Mouse (Mus musculus): ENCODE results near the gene Ccl4. TPM values are rescaled to one million over a fixed set of nuclear protein-coding genes. Genes with fewer than 3 reads are reported as not detected.

The Ccl4 gene
- polyA plus RNA-seq, 1 experiment from 2014 or later = 0.74 TPM

DNA sequence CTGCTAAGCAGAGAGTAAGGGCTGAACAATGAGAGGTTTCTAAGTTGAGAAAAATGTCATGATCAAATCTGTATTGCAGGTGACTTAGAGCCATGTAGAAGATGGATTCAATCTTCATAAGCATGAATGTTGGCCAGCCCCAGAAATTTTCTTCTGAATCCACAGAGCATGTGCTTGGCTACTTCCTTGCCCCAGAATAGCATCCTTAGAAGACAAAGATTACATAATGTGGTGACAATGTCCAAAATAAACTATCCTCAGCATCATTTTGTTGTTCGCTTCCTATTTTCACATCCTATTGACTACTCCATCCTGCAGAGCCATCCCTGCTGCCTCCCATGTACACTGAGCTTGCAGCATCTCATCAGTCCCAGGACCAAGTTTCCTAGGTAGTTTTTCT is 13.3 kb downstream of the Ccl4 start:
- Histone ChIP-seq H3K4me1 (replicated peaks) (no peaks in the 10 kb centered on the region), H3K4me2 (no peak overlapping the region), H3K4me3 (replicated peaks) (no peak overlapping the region), H3K9me3 (replicated peaks) (no peaks in the 10 kb centered on the region), H3K27me3 (no peaks in the 10 kb centered on the region), H3K9ac (no peak overlapping the region), H3K27ac (no peak overlapping the region), H3K36me3 (no peaks in the 10 kb centered on the region)
- DNase-seq (no peak), ATAC-seq (ENCODE audit: low read depth) (no peak)
- WGBS (ENCODE audit: insufficient replicate concordance) = 63% methylated on average over 1 of the region's 1 CpGs

DNA sequence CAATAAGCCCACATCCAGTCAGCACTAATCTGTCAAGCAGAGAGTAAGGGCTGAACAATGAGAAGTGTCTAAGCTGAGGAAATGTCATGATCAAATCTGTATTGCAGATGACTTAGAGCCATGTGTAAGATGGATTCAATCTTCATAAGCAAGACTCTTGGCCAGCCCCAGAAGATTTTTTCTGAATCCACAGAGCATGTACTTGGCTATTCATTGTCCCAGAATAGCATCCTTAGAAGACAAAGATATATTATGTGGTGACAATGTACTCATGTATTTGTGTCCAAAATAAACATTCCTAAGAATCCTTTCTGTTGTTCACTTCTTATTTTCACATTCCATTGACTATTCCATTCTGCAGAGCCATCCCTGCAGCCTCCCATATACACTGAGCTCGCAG is 27.5 kb downstream of the Ccl4 start:
- Histone ChIP-seq H3K27ac (no peak overlapping the region), H3K4me2 (no peak overlapping the region), H3K9me3 (replicated peaks) (no peaks in the 10 kb centered on the region), H3K4me1 (replicated peaks) (no peaks in the 10 kb centered on the region), H3K27me3 (no peaks in the 10 kb centered on the region), H3K4me3 (replicated peaks) (no peak overlapping the region), H3K36me3 (no peaks in the 10 kb centered on the region), H3K9ac (no peak overlapping the region)
- WGBS (ENCODE audit: insufficient replicate concordance) = 42% methylated on average over 1 of the region's 1 CpGs
- DNase-seq (no peak), ATAC-seq (ENCODE audit: low read depth) (no peak)

DNA sequence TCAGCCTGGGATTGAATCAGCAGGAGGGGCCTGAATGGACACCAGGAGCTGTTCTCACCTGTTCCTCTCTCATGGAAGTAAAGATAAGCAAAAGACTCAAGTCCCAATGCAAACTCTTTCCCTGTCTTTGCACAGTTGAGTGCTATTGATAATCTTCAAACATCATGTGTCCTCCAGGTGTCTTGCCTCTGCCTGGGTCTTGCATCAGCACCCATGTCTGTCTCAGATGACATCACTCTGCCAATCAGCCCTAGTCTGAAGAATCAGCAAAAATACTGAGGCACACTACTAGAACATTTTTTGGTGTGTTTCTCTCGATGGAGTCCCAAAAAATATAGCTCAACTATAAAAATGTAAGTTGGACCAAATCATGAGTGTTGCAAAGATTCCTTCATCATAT is 29.6 kb downstream of the Ccl4 start:
- DNase-seq (no peak), ATAC-seq (ENCODE audit: low read depth) (no peak)
- Histone ChIP-seq H3K9me3 (replicated peaks) (no peaks in the 10 kb centered on the region), H3K4me3 (replicated peaks) (no peak overlapping the region), H3K9ac (no peak overlapping the region), H3K4me2 (no peak overlapping the region), H3K36me3 (no peaks in the 10 kb centered on the region), H3K27me3 (no peaks in the 10 kb centered on the region), H3K27ac (no peak overlapping the region), H3K4me1 (replicated peaks) (no peaks in the 10 kb centered on the region)
- 29% methylated on average over 1 of the region's 1 CpGs for WGBS (ENCODE audit: insufficient replicate concordance)

DNA sequence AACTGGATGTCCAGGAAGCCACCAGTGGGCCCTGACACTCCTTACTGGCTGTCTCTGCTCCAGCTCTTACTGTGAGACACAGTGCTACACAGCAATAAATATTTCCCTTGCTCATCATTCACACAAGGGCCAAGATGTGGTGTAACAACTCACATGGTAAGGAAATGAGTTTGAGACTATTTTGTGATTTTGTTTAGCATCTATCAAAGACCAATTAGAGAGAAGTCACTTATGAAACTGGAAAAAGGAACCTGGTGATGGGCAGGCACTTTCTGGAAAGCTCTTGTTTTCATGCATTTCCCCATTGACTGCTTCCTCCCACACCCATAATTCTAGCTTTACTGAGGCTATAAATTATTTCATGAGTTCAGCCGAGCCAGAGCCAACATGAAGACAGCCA is 41.3 kb downstream of the Ccl4 start, which contains the start of gene Wfdc17:
Gene Wfdc17 (plus strand): TSS at position 287 of the 400 bp plus-strand sequence.
- Histone ChIP-seq H3K4me2 (no peak within 1 kb of the TSS), H3K9me3 (replicated peaks) (no peaks in the 10 kb centered on the region), H3K36me3 (no peaks in the 10 kb centered on the region), H3K27me3 (no peaks in the 10 kb centered on the region), H3K4me3 (replicated peaks) (no peak within 1 kb of the TSS), H3K27ac (no peak within 1 kb of the TSS), H3K4me1 (replicated peaks) (no peaks in the 10 kb centered on the region), H3K9ac (no peak within 1 kb of the TSS)
- DNase-seq (no peak), ATAC-seq (ENCODE audit: low read depth) (no peak)
- 29% methylated on average over 1 of the region's 1 CpGs for WGBS (ENCODE audit: insufficient replicate concordance)

DNA sequence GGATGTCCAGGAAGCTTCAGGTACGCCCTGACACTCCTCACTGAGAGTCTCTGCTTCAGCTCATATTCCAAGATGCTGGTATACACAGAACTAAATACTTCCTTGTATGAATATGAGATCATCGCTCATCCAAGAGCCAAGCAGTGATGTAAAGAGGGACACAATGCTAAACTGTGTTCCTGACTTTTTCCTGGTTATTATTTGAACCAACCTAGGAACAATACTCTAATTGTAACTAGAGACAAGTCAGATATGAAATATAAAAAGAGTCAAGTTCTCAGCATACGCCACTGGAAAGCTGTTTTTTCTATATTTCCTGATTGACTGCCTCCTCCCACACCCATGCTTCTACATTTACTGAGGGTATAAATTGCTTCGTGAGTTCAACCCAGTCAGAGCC is 46.3 kb downstream of the Ccl4 start, which contains the start of gene Wfdc18:
Gene Wfdc18 (plus strand): TSS at position 301 of the 400 bp plus-strand sequence.
- 56% methylated on average over 4 of the region's 4 CpGs for WGBS (ENCODE audit: insufficient replicate concordance)
- no peak within 1 kb of the TSS for H3K4me3 ChIP-seq (replicated peaks)
- no peak within 1 kb of the TSS for H3K4me2 ChIP-seq
- no peaks in the 10 kb centered on the region for H3K36me3 ChIP-seq
- no peaks in the 10 kb centered on the region for H3K27me3 ChIP-seq
- no peak within 1 kb of the TSS for H3K27ac ChIP-seq
- no peaks in the 10 kb centered on the region for H3K9me3 ChIP-seq (replicated peaks)
- ATAC-seq (ENCODE audit: low read depth) = no peak
- DNase-seq = no peak
- no peaks in the 10 kb centered on the region for H3K4me1 ChIP-seq (replicated peaks)
- no peak within 1 kb of the TSS for H3K9ac ChIP-seq

DNA sequence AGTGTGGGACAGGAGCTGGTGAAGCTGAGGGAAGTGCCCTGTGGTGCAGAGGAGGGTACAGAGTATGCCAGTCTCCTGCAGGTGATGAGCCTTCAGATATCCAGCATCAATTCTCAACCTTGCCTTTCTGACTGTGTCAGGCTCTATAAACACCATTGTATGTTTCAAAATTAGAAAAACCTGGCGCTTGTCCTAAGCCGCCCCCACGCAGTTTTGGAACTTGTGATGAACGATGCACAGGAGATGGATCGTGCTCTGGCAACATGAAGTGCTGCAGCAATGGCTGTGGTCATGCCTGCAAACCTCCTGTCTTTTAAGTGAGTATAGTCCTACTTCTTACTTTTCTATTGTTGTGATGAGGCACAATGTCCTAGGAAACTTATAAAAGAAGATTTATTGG is 47.3 kb downstream of the Ccl4 start:
- Histone ChIP-seq H3K9ac (no peak overlapping the region), H3K4me3 (replicated peaks) (no peak overlapping the region), H3K27ac (no peak overlapping the region), H3K36me3 (no peaks in the 10 kb centered on the region), H3K4me2 (no peak overlapping the region), H3K4me1 (replicated peaks) (no peaks in the 10 kb centered on the region), H3K27me3 (no peaks in the 10 kb centered on the region), H3K9me3 (replicated peaks) (no peaks in the 10 kb centered on the region)
- WGBS (ENCODE audit: insufficient replicate concordance) = 69% methylated on average over 5 of the region's 5 CpGs
- ATAC-seq (ENCODE audit: low read depth) (no peak), DNase-seq (no peak)

DNA sequence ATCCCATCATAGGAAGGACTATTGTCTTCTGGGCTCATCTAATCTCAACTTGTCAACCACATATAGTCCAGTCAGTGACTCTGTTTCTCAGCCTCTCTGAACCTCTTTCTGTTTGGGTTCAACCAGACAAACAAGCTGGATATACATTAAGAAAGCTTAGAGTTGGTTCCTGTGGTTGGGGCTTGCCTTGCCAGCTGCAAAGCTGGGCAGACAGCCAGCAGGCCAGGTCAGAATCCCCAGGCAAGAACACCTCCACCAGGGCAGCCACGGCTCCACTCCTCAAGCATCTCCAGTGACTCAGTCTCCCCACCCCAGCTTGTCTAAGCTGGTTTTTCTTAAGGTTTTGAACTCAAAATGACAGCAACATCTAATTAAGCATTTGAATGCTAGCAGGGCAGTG is 50.3 kb downstream of the Ccl4 start:
- no peak overlapping the region for H3K4me3 ChIP-seq (replicated peaks)
- no peaks in the 10 kb centered on the region for H3K4me1 ChIP-seq (replicated peaks)
- H3K4me2 ChIP-seq = no peak overlapping the region
- DNase-seq (no peak), ATAC-seq (ENCODE audit: low read depth) (no peak)
- no peak overlapping the region for H3K9ac ChIP-seq
- H3K9me3 ChIP-seq (replicated peaks) = no peaks in the 10 kb centered on the region
- no peaks in the 10 kb centered on the region for H3K36me3 ChIP-seq
- no peak overlapping the region for H3K27ac ChIP-seq
- WGBS (ENCODE audit: insufficient replicate concordance) = 56% methylated on average over 1 of the region's 1 CpGs
- no peaks in the 10 kb centered on the region for H3K27me3 ChIP-seq

DNA sequence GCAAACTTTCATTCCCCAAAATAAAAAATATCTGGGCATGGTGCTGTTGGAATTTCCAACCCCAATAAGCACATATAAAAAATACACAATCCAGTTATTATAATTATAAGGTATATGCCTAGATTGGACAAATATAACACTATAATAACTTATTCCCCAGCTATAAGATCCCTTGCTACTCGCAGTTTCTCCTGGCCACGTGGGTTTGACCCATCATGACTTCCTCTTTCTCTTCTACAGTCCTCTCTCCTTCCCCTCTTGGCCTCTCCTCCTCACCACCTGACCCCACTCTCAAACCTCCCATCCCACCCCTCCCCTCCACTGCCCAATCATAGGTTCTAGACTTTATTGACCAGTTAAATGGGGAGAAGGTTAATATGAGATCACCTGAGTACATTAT is 51.5 kb downstream of the Ccl4 start:
- DNase-seq (no peak), ATAC-seq (ENCODE audit: low read depth) (no peak)
- no peak overlapping the region for H3K4me2 ChIP-seq
- H3K36me3 ChIP-seq = no peaks in the 10 kb centered on the region
- no peaks in the 10 kb centered on the region for H3K4me1 ChIP-seq (replicated peaks)
- WGBS (ENCODE audit: insufficient replicate concordance) = 20% methylated on average over 2 of the region's 2 CpGs
- H3K9me3 ChIP-seq (replicated peaks) = no peaks in the 10 kb centered on the region
- no peak overlapping the region for H3K4me3 ChIP-seq (replicated peaks)
- H3K27ac ChIP-seq = no peak overlapping the region
- no peaks in the 10 kb centered on the region for H3K27me3 ChIP-seq
- no peak overlapping the region for H3K9ac ChIP-seq

Other genes starting within 250 kb of the Ccl4 start
- not detected in 2 replicates for gene Gas2l2, start 233.1 kb upstream of the Ccl4 start, polyA plus RNA-seq (2015; fragmentation: Nextera tagmentation; extraction: Ambion mirVana)
- 0.65 and 0.78 TPM in 2 replicates for gene 1700020L24Rik, start 224.9 kb upstream of the Ccl4 start, polyA plus RNA-seq (2015; fragmentation: Nextera tagmentation; extraction: Ambion mirVana)
- gene Mmp28, start 199.5 kb upstream of the Ccl4 start, polyA plus RNA-seq (2015; fragmentation: Nextera tagmentation; extraction: Ambion mirVana) = 0.47 and 0.50 TPM in 2 replicates
- 4.7 and 5.4 TPM in 2 replicates for gene Taf15, start 189.5 kb upstream of the Ccl4 start, polyA plus RNA-seq (2015; fragmentation: Nextera tagmentation; extraction: Ambion mirVana)
- not detected in 2 replicates for gene Heatr9, start 140.4 kb upstream of the Ccl4 start, polyA plus RNA-seq (2015; fragmentation: Nextera tagmentation; extraction: Ambion mirVana)
- 0.21 and 0.30 TPM in 2 replicates for gene Ccl5, start 132.1 kb upstream of the Ccl4 start, polyA plus RNA-seq (2015; fragmentation: Nextera tagmentation; extraction: Ambion mirVana)
- gene Ccl9, start 83.9 kb upstream of the Ccl4 start, polyA plus RNA-seq (2015; fragmentation: Nextera tagmentation; extraction: Ambion mirVana) = 16.5 and 16.8 TPM in 2 replicates
- 8.5 and 8.8 TPM in 2 replicates for gene Ccl6, start 69.5 kb upstream of the Ccl4 start, polyA plus RNA-seq (2015; fragmentation: Nextera tagmentation; extraction: Ambion mirVana)
- gene Rpl9-ps1, start 17.0 kb upstream of the Ccl4 start, polyA plus RNA-seq (2015; fragmentation: Nextera tagmentation; extraction: Ambion mirVana) = not detected in 2 replicates
- 0.79 and 0.92 TPM in 2 replicates for gene Ccl3, start 13.2 kb upstream of the Ccl4 start, polyA plus RNA-seq (2015; fragmentation: Nextera tagmentation; extraction: Ambion mirVana)
- gene Wfdc17, start 41.4 kb downstream of the Ccl4 start, polyA plus RNA-seq (2015; fragmentation: Nextera tagmentation; extraction: Ambion mirVana) = 5.8 and 8.0 TPM in 2 replicates
- not detected in 2 replicates for gene Wfdc18, start 46.4 kb downstream of the Ccl4 start, polyA plus RNA-seq (2015; fragmentation: Nextera tagmentation; extraction: Ambion mirVana)
- gene Wfdc21, start 84.4 kb downstream of the Ccl4 start, polyA plus RNA-seq (2015; fragmentation: Nextera tagmentation; extraction: Ambion mirVana) = 4.0 and 6.1 TPM in 2 replicates
- gene Heatr6, start 91.1 kb downstream of the Ccl4 start, polyA plus RNA-seq (2015; fragmentation: Nextera tagmentation; extraction: Ambion mirVana) = 7.8 and 8.2 TPM in 2 replicates
- 1.0 and 2.0 TPM in 2 replicates for gene Hnf1b, start 187.5 kb downstream of the Ccl4 start, polyA plus RNA-seq (2015; fragmentation: Nextera tagmentation; extraction: Ambion mirVana)